Mouse (Mus musculus) heart, postnatal 4 days (tissue): ENCODE results near the gene Slc35g1. TPM values are rescaled to one million over a fixed set of nuclear protein-coding genes. Genes with fewer than 3 reads are reported as not detected.

ENCODE experiments used
- total RNA-seq, 2 experiments: library from RNA; stranded (reverse); gene quantifications; 2 replicates each; pipeline ENCODE4 v1.2.3; 2021

Gene Slc35g1
- total RNA-seq, 2 experiments from 2014 or later, result 1.9 to 2.0 TPM

Other genes with a start within 250 kb of the Slc35g1 start
- gene Fra10ac1, start 171.8 kb upstream of the Slc35g1 start, total RNA-seq, result 10 to 100 TPM; 14.4 to 14.9 TPM
- gene Lgi1, start 131.4 kb upstream of the Slc35g1 start, total RNA-seq, result under 1 TPM; 0.24 to 0.36 TPM
- gene Plce1, start 85.1 kb downstream of the Slc35g1 start, total RNA-seq, result 10 to 100 TPM; 44.9 to 45.1 TPM